Mouse (Mus musculus) embryo, embryonic 11.5 days (tissue): ENCODE measurements around the gene Hist1h2bj.

Experiments
- DNase-seq: peaks from one replicate; pipeline ENCODE4 v3.0.0-alpha.2; 2012; ENCODE audit warnings: low read depth, low spot score

Gene Hist1h2bj

DNA sequence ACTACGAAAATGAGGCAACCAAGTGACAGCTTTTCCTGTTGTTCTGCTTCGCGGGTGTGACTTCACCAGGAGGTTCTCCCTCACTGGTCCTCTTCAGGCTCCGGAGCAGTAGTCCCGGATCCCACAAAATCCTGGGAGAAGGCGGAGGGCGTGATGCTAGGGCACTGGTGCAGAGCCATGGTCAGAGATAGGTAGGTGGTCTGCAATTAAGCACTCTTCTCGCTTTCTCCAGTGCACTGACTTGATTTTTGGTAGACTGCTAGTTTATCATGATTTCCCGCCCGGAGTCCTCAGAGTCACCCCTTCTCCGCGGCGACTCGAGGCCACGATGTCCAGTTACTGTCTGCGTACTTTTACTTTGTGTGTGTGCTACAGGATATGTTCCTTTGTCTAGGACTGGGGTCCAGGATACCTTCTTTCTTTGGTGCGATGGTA lies 28.6 kb upstream of the Hist1h2bj start:
- DNase-seq = no peak

- peak; percentile 83 for DNase-seq
These were observed 27.2 kb upstream of the Hist1h2bj start for GRCm38 (mm10) chr13:22015479-22016450.

DNA sequence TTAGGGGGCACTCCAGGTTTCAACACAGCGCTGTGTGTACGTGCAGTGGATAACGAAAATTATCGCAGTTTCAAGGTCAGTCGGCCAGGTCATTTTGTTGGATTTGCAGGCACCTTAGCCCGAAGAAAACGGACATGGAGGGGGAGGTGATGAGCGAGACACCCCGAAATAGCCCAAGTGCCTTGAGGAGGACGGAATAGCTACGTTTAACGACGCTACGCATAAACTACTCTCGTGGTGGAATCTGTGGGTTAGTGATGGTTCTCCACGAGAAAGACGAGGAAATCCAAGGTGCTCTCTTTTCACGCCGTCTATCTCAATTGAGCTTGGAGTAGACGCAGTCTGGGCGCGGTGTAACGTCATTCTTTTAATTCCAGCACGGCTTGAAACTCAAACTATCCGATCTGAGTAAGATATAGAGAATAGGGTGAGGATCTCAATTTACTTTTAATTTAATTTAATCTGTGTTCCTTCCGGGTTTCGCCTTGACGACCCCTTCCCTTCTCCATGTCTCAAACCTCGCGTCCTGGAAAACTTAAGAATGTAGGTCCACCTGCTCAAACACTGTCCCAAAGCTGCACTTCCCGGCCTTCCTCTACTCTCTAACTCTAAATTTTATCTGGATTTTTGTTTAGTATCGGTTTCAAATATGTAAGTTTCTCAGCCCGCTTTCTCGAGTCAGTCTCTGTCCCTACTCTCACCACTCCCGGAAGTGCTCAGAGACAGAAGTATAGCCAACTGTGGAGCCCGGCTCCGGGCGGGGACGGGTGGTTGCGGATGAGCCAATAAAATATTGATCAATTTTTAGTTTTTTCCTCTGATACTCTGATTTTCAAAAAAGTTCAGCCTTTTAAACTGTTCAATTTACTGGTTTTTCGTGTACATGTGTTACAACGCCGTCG lies 22.8 kb upstream of the Hist1h2bj start:
- DNase-seq = no peak

GRCm38 (mm10) chr13:22020901-22021339 lies 22.1 kb upstream of the Hist1h2bj start:
- no peak for DNase-seq

DNA sequence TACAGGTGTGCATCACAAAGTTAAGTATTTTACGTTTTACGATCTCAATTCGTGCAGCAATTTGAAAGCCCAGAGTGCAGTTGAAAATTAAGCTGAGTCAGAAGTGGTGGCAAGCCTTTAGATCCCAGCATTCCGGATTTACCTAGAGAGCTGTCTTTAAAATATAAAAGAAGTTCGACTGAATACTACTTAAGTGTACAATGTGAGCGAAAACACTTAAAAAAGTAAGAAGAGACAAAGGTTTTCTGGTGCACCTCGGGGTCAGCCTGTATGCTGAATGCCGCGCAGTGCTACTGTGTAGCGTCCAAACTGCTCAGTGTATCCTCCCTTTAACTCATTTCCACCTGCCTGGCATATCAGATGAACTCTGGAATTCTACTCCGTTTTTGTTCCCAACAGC lies 21.4 kb upstream of the Hist1h2bj start:
- no peak for DNase-seq

GRCm38 (mm10) chr13:22022241-22022640 lies 20.8 kb upstream of the Hist1h2bj start:
- DNase-seq = peak; percentile 87

- no peak for DNase-seq
These were observed 16.7 kb upstream of the Hist1h2bj start for GRCm38 (mm10) chr13:22026058-22027031.

- DNase-seq = peak; percentile 89
These were observed 14.1 kb upstream of the Hist1h2bj start for GRCm38 (mm10) chr13:22028673-22029460.

DNA sequence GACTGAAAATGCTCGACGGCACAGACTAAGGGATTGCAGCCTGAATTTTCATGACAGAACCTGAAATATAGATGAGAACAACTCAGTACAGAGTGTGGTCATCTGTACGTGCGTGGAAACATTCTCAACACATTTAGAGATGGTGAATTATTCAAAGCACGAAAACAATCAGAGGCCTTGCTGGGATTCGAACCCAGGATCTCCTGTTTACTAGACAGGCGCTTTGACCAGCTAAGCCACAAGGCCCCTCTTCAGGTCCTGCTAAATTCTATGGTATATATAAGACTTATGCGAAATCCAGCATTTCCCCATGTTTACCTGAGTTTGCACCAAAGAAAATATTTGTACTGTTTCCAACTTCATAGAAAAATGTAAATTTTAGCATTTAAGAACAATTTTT lies 13.1 kb upstream of the Hist1h2bj start:
- no peak for DNase-seq

DNA sequence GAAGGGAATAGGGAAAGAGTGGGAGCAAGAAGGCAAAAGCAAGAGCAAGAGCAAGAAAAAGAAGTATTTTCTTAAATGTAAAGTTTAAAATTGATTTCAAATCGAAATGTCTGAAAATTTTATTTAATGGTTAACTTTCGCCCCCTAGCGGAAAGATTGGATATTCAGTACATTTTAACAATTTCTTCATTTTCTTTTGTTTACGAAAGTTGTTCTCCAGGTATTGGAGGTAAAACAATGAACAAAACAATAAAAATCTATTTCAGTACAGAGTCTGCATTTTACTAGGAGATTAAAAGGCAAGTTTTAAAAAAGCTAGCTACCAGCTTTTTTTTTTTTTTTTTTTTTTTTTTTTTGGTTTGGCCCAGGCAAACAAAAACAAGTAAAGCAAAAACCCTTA lies 12.5 kb upstream of the Hist1h2bj start:
- DNase-seq = no peak

- no peak for DNase-seq
These were observed 9.1 kb upstream of the Hist1h2bj start for GRCm38 (mm10) chr13:22033741-22034442.

GRCm38 (mm10) chr13:22034443-22035266 lies 8.4 kb upstream of the Hist1h2bj start:
- no peak for DNase-seq

GRCm38 (mm10) chr13:22035267-22036148 lies 7.5 kb upstream of the Hist1h2bj start, which contains the start of the genes Hist1h2ah and Hist1h2bk:
TSS of gene Hist1h2ah (minus strand) at chr13:22035568.
TSS of gene Hist1h2bk (plus strand) at chr13:22035870.
- peak; percentile 87 for DNase-seq

- no peak for DNase-seq
These were observed 6.7 kb upstream of the Hist1h2bj start for GRCm38 (mm10) chr13:22036149-22036956.

DNA sequence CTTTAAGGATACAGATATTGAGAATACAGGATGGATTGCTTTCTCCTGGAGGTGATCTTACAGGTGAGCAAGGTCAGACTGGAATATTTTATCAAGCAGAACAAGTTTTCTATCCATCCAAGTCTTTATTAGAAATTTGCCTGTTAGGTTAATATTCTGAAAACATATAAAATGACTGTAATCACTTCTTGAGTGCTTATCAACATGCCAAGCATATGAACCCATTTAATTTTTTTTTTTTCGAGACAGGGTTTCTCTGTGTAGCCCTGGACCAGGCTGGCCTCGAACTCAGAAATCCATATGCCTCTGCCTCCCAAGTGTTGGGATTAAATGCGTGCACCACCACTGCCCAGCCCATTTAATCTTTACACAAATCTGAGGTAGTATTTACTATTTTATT lies 6.0 kb upstream of the Hist1h2bj start:
- no peak for DNase-seq

DNA sequence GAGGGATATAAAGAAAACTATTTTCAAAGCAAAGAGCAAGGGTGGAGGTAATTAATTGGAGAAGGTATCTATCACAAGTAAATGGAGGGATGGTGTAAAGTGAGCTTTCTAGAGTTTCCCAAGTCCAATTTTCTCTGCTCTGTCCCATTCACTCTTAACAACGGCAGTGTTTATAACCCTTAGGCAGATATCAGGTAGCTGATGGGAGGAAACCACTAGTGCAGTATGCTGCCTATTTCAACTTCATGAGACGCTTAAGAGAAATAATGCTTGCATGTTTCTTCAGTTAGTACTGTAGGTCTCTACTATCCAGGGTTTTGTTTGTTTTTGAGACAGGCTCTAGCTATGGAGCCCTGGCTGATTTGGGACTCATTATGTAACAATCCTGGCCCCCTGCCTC lies 5.6 kb upstream of the Hist1h2bj start:
- DNase-seq = no peak

GRCm38 (mm10) chr13:22039364-22039763 lies 3.6 kb upstream of the Hist1h2bj start:
- DNase-seq = no peak
